Mouse (Mus musculus) heart, embryonic 12.5 days (tissue): ENCODE data around the gene Thbs3. TPM values are rescaled to one million over a fixed set of nuclear protein-coding genes. Genes with fewer than 3 reads are reported as not detected.
"Not testable (repeated sequence)": the region's sequence is repeated elsewhere in the genome, so short reads cannot be mapped to it uniquely, and the experiment has no call there.

Source experiments
- ATAC-seq: fragments of 200-750 bp; cut with Nextera tagmentation; 2 replicates; pipeline ENCODE4 v1.8.0; 2017; ENCODE audit warnings: moderate TSS enrichment, moderate library complexity; ENCODE audit not compliant: insufficient number of reproducible peaks, low FRiP score
- H3K27ac ChIP-seq: fragments of 300-500 bp; sonication (generic); 2 replicates; pipeline ENCODE4 v1.5.1; 2016; ENCODE audit warnings: mild to moderate bottlenecking, moderate library complexity; ENCODE audit not compliant: poor library complexity, severe bottlenecking
- H3K27me3 ChIP-seq: fragments of 300-500 bp; sonication (generic); replicated peaks from 2 replicates; pipeline ENCODE4 v1.6.1; 2016; ENCODE audit warnings: mild to moderate bottlenecking, moderate library complexity
- H3K36me3 ChIP-seq: fragments of 300-500 bp; sonication (generic); 2 replicates; pipeline ENCODE4 v1.6.1; 2016; ENCODE audit warnings: mild to moderate bottlenecking, moderate library complexity
- H3K4me1 ChIP-seq: fragments of 300-500 bp; sonication (generic); replicated peaks from 2 replicates; pipeline ENCODE4 v1.6.1; 2016; ENCODE audit warnings: mild to moderate bottlenecking
- H3K4me2 ChIP-seq: fragments of 300-500 bp; sonication (generic); 2 replicates; pipeline ENCODE4 v1.6.1; 2016; ENCODE audit warnings: mild to moderate bottlenecking, moderate library complexity
- H3K4me3 ChIP-seq: fragments of 300-500 bp; sonication (generic); 2 replicates; pipeline ENCODE4 v1.5.1; 2016; ENCODE audit warnings: mild to moderate bottlenecking
- H3K9ac ChIP-seq: fragments of 300-500 bp; sonication (generic); 2 replicates; pipeline ENCODE4 v1.6.1; 2016; ENCODE audit warnings: mild to moderate bottlenecking, moderate library complexity
- H3K9me3 ChIP-seq: fragments of 300-500 bp; sonication (generic); replicated peaks from 2 replicates; pipeline ENCODE4 v1.6.1; 2016; ENCODE audit warnings: mild to moderate bottlenecking, moderate library complexity
- WGBS: fragments of 180-500 bp; shearing (Covaris S2); methylation state at CpG from one replicate; pipeline ENCODE4 v1.1.7; 2016; 5-methylcytosine and 5-hydroxymethylcytosine counted together
- polyA plus RNA-seq: library from polyadenylated mRNA; unstranded; fragments of >200 nt; fragmentation: Nextera tagmentation; extraction: Ambion mirVana; gene quantifications from 2 replicates; pipeline ENCODE4 v1.2.1, GENCODE M21; 2016

Gene Thbs3
- polyA plus RNA-seq, 1 experiment from 2014 or later = 16.2 TPM

DNA sequence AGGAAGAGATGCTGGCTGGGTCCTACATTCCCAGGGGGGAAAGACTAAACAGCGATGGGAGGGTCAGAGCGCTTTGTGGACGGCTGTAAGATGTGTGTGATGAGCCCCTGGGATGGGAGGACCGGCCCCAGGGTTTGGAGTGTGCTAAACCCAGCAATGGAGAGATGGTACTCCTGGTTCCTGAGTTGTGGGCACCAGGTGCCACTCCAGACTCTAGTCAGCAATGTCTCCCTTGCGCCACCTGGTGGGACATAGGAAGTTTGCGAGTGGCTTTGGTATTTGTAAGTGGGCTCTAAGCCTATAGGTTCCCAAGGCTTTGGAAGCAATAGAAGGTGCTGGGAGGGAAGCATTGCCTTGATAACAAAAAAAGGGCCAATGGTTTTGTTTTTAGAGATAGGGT, 873 bp downstream of the Thbs3 start:
- Histone ChIP-seq H3K9ac (peak overlapping the region; percentile 88; the same call in 1 of the 2 replicates), H3K4me3 (peak overlapping the region; percentile 66), H3K9me3 (no peaks in the 10 kb centered on the region), H3K27ac (0 out of 2 replicates have a peak overlapping the region, but pooled peaks have one; percentile 99), H3K4me1 (peaks cover 38% of the 10 kb centered on the region), H3K4me2 (peak overlapping the region; percentile 78), H3K36me3 (peaks cover 7% of the 10 kb centered on the region), H3K27me3 (no peaks in the 10 kb centered on the region)
- ATAC-seq = 0 out of 2 replicates have a peak, but pooled peaks have one; percentile 13
- 0% methylated on average over 6 of the region's 6 CpGs for WGBS

DNA sequence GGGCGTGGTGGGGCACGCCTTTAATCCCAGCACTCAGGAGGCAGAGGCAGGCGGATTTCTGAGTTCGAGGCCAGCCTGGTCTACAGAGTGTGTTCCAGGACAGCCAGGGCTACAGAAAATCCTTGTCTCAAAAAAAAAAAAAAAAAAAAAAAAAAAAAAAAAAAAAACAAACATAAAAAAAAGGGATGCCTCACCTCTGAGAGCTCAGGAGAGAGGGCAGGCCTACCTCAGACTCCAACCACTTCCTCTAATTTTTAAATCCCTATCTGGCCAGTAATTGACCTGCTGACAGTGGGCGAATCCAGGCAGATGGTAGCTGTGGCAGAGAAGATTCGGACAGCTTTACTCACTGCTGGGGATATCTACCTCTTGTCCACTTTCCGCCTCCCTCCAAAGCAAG, 1.4 kb downstream of the Thbs3 start:
- H3K9ac ChIP-seq, ATAC-seq, H3K4me3 ChIP-seq, H3K9me3 ChIP-seq, H3K27me3 ChIP-seq, H3K4me2 ChIP-seq, H3K36me3 ChIP-seq, H3K27ac ChIP-seq: not testable (repeated sequence)
- H3K4me1 ChIP-seq = peaks cover 34% of the 10 kb centered on the region
- WGBS = 70% methylated on average over 7 of the region's 7 CpGs

DNA sequence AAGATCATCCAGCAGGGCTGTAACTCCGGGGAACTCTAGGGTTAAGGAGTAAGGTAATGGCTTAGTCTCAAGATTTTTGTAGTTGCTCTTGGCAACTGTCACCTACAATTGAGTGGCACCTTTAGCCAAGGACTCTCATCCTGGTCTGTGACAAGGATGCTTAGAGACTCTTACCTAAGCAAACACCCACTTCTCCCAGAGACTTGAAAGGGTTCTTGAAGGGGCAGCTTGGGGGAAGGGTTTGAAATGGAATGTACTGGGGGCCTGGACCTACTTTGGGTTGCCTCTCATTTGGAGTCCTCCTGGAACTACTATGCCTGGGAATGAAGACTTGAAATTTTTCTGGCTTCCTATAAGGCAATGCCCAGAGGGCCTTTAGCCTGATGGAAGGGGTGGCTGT, 3.3 kb downstream of the Thbs3 start:
- 0 out of 2 replicates have a peak, but pooled peaks cover 6% of the 10 kb centered on the region for H3K36me3 ChIP-seq
- no peaks in the 10 kb centered on the region for H3K27me3 ChIP-seq
- ATAC-seq = no peak
- WGBS = 78% methylated on average over 1 of the region's 1 CpGs
- H3K4me3 ChIP-seq = no peak overlapping the region
- no peak overlapping the region for H3K27ac ChIP-seq
- H3K9me3 ChIP-seq = no peaks in the 10 kb centered on the region
- no peak overlapping the region for H3K4me2 ChIP-seq
- H3K9ac ChIP-seq = no peak overlapping the region
- peaks cover 27% of the 10 kb centered on the region for H3K4me1 ChIP-seq

DNA sequence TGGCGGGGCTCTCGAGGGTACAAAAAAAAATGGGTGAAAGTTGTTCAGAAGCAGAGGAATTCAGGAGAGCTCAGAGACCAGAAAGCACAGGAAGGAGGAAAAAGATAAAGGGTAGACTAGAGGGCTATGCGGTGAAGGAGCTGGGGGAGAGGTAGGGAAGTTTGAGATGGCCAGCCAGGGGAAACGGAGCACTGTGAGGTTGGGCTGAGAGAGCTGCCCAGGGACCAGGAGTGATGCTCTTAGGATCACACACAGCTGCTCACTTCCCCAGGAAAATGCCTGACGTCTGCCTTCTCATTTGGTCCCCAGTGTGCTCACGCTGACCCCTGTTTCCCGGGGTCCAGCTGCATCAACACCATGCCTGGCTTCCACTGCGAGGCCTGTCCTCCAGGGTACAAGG, 4.6 kb downstream of the Thbs3 start:
- H3K27ac ChIP-seq = peak overlapping the region; percentile 22; the same call in 1 of the 2 replicates
- H3K9ac ChIP-seq = peak overlapping the region; percentile 16; the same call in 1 of the 2 replicates
- no peak overlapping the region for H3K4me3 ChIP-seq
- H3K9me3 ChIP-seq = no peaks in the 10 kb centered on the region
- H3K4me1 ChIP-seq = peaks cover 25% of the 10 kb centered on the region
- WGBS = 18% methylated on average over 8 of the region's 8 CpGs
- H3K27me3 ChIP-seq = 0 out of 2 replicates have a peak, but pooled peaks cover 3% of the 10 kb centered on the region
- 0 out of 2 replicates have a peak, but pooled peaks cover 6% of the 10 kb centered on the region for H3K36me3 ChIP-seq
- ATAC-seq = no peak
- H3K4me2 ChIP-seq = no peak overlapping the region

DNA sequence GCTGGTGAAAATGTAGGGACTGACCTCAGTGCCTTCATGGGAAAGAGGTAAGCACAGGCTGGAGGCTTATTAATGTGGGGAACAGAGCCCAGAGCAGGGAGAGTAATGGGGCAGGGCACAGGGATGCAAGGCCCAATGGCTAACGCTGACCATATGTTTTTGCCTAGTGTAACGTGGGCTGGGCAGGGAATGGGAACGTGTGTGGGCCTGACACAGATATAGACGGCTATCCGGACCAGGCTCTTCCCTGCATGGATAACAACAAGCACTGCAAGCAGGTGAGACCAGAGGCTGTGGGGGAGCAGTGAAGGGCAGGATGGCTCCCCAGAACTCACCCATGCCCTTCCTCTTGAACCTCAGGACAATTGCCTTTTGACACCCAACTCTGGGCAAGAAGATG, 6.2 kb downstream of the Thbs3 start:
- WGBS = 87% methylated on average over 5 of the region's 5 CpGs

DNA sequence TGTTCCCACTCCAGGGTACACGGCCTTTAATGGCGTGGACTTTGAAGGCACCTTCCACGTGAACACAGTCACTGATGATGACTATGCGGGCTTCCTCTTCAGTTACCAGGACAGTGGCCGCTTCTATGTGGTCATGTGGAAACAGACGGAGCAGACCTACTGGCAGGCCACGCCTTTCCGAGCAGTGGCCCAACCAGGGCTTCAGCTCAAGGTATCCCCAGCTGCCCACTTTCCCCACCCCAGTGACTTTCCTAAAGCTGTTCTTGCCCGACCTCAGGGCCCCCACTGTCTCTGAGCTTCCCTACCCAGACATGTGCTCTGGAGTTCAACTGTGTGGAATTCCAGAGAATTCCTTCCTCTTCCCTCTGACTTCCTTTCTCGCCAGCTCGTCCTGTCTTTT, 9.8 kb downstream of the Thbs3 start:
- H3K9me3 ChIP-seq = no peaks in the 10 kb centered on the region
- H3K9ac ChIP-seq = no peak overlapping the region
- H3K4me3 ChIP-seq = no peak overlapping the region
- H3K27me3 ChIP-seq = peaks cover 33% of the 10 kb centered on the region
- 72% methylated on average over 11 of the region's 11 CpGs for WGBS
- 0 out of 2 replicates have a peak, but pooled peaks cover 6% of the 10 kb centered on the region for H3K36me3 ChIP-seq
- H3K27ac ChIP-seq = no peak overlapping the region
- H3K4me2 ChIP-seq = no peak overlapping the region
- ATAC-seq = no peak
- peaks cover 26% of the 10 kb centered on the region for H3K4me1 ChIP-seq

More for the DNA sequence above, 6.2 kb downstream of the Thbs3 start:
- Histone ChIP-seq H3K9ac (no peak overlapping the region), H3K4me3 (no peak overlapping the region), H3K4me1 (peaks cover 15% of the 10 kb centered on the region), H3K9me3 (no peaks in the 10 kb centered on the region), H3K4me2 (no peak overlapping the region), H3K27ac (no peak overlapping the region), H3K36me3 (0 out of 2 replicates have a peak, but pooled peaks cover 6% of the 10 kb centered on the region), H3K27me3 (peaks cover 19% of the 10 kb centered on the region)
- ATAC-seq = no peak

DNA sequence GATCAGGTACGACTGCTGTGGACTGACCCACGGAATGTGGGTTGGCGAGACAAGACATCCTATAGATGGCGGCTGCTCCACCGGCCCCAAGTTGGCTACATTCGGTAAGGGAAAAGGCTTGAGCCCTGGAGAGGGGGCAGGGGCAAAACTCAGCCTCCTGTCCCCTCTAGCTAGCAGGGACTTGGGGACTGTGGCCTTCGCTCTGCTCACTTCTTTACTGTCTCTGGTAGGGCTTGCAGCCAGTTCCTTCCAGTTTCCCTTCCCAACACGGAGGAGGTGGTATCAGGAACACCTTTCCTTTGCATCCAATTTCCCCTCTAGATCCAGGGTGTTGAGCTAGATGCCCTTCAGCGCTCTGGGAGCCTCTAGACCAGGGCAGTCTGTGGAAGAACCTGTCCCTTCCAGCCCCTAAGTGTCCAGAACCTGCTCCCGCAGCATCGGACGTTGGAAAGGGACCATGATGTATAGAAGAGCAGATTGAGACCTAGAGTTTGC, 10.4 kb downstream of the Thbs3 start:
- Histone ChIP-seq H3K4me2 (no peak overlapping the region), H3K9me3 (no peaks in the 10 kb centered on the region), H3K27me3 (peaks cover 38% of the 10 kb centered on the region), H3K9ac (no peak overlapping the region), H3K4me3 (no peak overlapping the region), H3K36me3 (0 out of 2 replicates have a peak, but pooled peaks cover 6% of the 10 kb centered on the region), H3K27ac (no peak overlapping the region), H3K4me1 (peaks cover 24% of the 10 kb centered on the region)
- WGBS = 63% methylated on average over 12 of the region's 12 CpGs
- ATAC-seq = no peak

DNA sequence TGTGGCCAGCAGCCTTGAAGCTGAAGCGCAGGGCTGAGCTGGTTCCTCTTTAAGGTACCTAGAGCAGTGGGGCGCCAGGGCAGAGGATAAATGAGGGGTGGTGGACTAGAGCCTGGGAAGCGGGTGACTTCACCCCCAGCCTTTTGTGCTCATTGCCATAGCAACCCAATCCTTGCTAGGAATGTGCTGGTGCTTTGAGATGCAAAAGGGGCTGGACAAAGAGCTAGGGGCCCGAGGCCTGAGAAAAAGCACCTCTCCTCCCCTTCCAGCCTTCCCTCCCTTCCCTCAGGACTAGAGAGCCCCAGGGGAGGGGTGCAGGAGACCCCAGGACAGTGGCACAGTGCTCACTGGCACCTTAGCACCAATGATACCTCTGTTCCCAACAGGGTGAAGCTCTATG, 10.9 kb downstream of the Thbs3 start:
- WGBS = 62% methylated on average over 4 of the region's 4 CpGs
- Histone ChIP-seq H3K9ac (no peak overlapping the region), H3K9me3 (no peaks in the 10 kb centered on the region), H3K4me3 (no peak overlapping the region), H3K27me3 (peaks cover 44% of the 10 kb centered on the region), H3K4me2 (no peak overlapping the region), H3K27ac (no peak overlapping the region), H3K36me3 (0 out of 2 replicates have a peak, but pooled peaks cover 6% of the 10 kb centered on the region), H3K4me1 (peaks cover 24% of the 10 kb centered on the region)
- ATAC-seq = no peak

DNA sequence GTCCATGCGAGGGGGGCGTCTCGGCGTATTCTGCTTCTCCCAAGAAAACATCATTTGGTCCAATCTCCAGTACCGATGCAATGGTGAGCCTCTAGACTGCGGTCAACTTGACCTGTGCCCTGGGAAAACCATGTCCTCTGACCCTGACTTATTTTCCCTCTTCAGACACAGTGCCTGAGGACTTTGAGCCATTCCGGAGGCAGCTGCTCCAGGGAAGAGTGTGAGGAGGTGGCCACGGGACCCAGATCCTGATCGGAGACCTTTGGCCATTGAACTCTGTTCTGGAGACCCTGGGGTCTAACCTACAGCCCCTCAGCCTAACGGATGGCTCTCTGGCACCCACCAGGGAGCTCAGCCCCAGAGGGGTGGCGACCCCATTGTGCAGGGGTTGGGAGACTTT, 11.4 kb downstream of the Thbs3 start:
- 48% methylated on average over 11 of the region's 11 CpGs for WGBS
- peaks cover 48% of the 10 kb centered on the region for H3K27me3 ChIP-seq
- no peak overlapping the region for H3K27ac ChIP-seq

DNA sequence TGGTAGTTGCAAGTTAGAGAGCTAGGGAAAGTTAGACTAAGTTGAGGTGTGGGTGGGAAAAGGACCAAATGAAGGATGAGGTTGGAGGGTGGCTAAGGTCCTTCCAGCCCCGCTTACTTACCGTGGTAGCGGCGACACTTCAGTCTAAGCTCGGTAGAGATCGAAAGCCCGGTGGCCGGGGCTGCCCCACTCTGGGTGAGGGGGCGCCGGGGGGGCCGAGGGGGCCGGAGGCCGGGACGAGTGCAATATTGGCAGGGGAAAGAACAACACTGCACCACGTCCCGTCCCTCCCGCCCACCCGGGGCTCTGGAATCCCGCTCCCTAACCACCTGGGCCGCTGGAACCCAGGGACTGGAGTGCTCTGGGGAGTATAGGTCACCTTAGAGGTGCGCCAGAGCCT, 11.9 kb downstream of the Thbs3 start, which contains the start of gene Mtx1:
TSS of gene Mtx1 (minus strand) at position 189 of the 400 bp plus-strand sequence.
- Histone ChIP-seq H3K4me3 (peak within 1 kb of the TSS; percentile 54), H3K36me3 (0 out of 2 replicates have a peak, but pooled peaks cover 6% of the 10 kb centered on the region), H3K4me1 (peaks cover 24% of the 10 kb centered on the region), H3K27me3 (peaks cover 54% of the 10 kb centered on the region), H3K27ac (no peak within 1 kb of the TSS), H3K9me3 (no peaks in the 10 kb centered on the region), H3K9ac (peak within 1 kb of the TSS; percentile 62), H3K4me2 (peak within 1 kb of the TSS; percentile 85)
- 4% methylated on average over 21 of the region's 21 CpGs for WGBS
- ATAC-seq = no peak

More for the DNA sequence above, 11.4 kb downstream of the Thbs3 start:
- Histone ChIP-seq H3K4me2 (peak overlapping the region; percentile 85; the same call in 1 of the 2 replicates), H3K9me3 (no peaks in the 10 kb centered on the region), H3K36me3 (0 out of 2 replicates have a peak, but pooled peaks cover 6% of the 10 kb centered on the region), H3K9ac (peak overlapping the region; percentile 62; the same call in 1 of the 2 replicates), H3K4me1 (peaks cover 24% of the 10 kb centered on the region), H3K4me3 (peak overlapping the region; percentile 54; the same call in 1 of the 2 replicates)
- no peak for ATAC-seq

DNA sequence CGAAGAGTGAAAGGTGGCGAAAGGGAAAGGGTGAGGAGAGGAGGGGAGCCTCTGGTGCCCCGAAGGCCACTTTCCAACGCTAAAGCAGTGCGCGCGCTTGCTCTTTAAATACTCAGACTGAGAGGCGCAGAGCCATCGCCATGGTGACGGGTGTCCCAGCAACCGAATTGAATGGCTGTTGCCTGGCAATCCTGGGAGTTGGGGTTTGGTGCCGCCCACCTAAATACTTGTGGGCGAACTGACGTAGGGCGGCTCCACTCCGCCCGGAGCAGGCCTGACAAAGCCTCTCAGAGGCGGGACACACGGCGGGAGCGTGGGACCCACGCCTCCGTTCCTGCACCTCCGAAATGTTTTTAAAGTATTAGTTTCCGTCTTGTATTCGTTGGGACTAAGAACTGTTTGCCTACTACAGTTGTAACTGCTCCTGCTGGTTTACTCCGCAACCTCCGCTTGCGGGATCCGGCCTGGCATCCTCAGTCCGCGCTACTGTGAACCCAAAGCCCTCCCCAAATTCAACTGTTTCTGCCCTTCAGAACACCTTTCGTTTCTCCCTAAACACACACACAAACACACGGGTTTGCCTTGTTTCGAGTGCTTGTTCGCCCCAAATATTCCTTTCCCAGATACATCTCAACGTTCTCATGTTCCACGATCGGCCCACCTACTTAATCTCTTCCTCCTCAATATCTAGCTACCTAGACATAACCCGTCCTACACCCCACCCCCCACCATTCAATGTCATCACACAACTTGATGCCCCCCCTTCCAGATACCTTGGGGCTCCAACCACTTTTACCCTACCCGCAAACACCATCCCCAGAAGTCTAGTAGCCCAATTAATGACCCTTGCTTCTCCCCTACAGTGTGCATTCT, 12.6 kb downstream of the Thbs3 start:
- peak overlapping the region; percentile 54 for H3K4me3 ChIP-seq
- WGBS = 3% methylated on average over 41 of the region's 41 CpGs
- H3K36me3 ChIP-seq = 0 out of 2 replicates have a peak, but pooled peaks cover 6% of the 10 kb centered on the region
- H3K27ac ChIP-seq = no peak overlapping the region
- H3K9me3 ChIP-seq = no peaks in the 10 kb centered on the region
- H3K4me2 ChIP-seq = peak overlapping the region; percentile 85
- peaks cover 24% of the 10 kb centered on the region for H3K4me1 ChIP-seq
- peak overlapping the region; percentile 62 for H3K9ac ChIP-seq
- H3K27me3 ChIP-seq = peaks cover 59% of the 10 kb centered on the region
- peak; percentile 71 for ATAC-seq
